Comparison of ENCODE assay signal across 9 mouse cellular contexts in genomic region chr12:108953838-108954237, GRCm38 (mm10). TPM values are rescaled to one million over a fixed set of nuclear protein-coding genes. Genes with fewer than 3 reads are reported as not detected.
DNase-seq lines count a peak whose midpoint lies in the region; ATAC-seq and TF ChIP-seq lines count a peak whose summit lies in the region.
"Had no signal": no experiment of that assay in that cellular context is flagged by ENCODE, and none has a peak within 500 bp of the region (broad histone marks: within the 10 kb centered on the region; RNA-seq: fewer than 3 reads in every experiment).

No protein-coding gene starts in this region.

- no peak overlapping the region for H3K27ac ChIP-seq in forebrain, postnatal 0 days (ENCODE audit: low read depth, low read length)
- H3K27ac ChIP-seq: limb, embryonic 15.5 days had no signal

- H3K9me3 ChIP-seq in forebrain, postnatal 0 days (ENCODE audit: low read length) = no peaks in the 10 kb centered on the region
- H3K9me3 ChIP-seq: limb, embryonic 15.5 days had no signal

- no peak overlapping the region for H3K4me3 ChIP-seq in lung, adult 2 months (replicated peaks; ENCODE audit: extremely low read depth, low read depth, low read length)
- H3K4me3 ChIP-seq in forebrain, postnatal 0 days (ENCODE audit: low read depth, low read length) = no peak overlapping the region
- H3K4me3 ChIP-seq: limb, embryonic 15.5 days had no signal

- no peak overlapping the region for H3K4me2 ChIP-seq in forebrain, postnatal 0 days (ENCODE audit: low read depth)
- H3K4me2 ChIP-seq: limb, embryonic 15.5 days had no signal

- no peaks in the 10 kb centered on the region for H3K4me1 ChIP-seq in lung, adult 2 months (ENCODE audit: control insufficient read depth, insufficient read depth, low read length)
- peaks cover 5% of the 10 kb centered on the region; the same call in 1 of the 2 replicates for H3K4me1 ChIP-seq in forebrain, postnatal 0 days (ENCODE audit: insufficient read depth)

- peak; percentile 26 for DNase-seq in adrenal gland, adult 2 months
- DNase-seq in adrenal gland, postnatal 4 days (ENCODE audit: low spot score in 2 of 2) = no peak
- DNase-seq in lung, adult 2 months = no peak
- no peak for DNase-seq in lung, postnatal 14 days
- DNase-seq in forebrain, postnatal 0 days = peak; percentile 57
- DNase-seq in kidney, postnatal 4 days = peak; percentile 51 to 68
- peak; percentile 12 for DNase-seq in skeletal muscle tissue, adult 2 months (ENCODE audit: low read depth, low spot score)
- no peak for DNase-seq in spleen, postnatal 4 days (ENCODE audit: low spot score in 2 of 2)

- WGBS in lung, adult 2 months = 48% methylated on average over 6 of the region's 6 CpGs
- WGBS in forebrain, postnatal 0 days = 10% methylated on average over 6 of the region's 6 CpGs

- no peak for TF ChIP-seq POLR2A in lung, adult 2 months (IDR thresholded peaks at IDR 0.05; ENCODE audit: borderline replicate concordance, extremely low read depth, low read depth, low read length)

- H3K9ac ChIP-seq in forebrain, postnatal 0 days = no peak overlapping the region
- H3K9ac ChIP-seq: limb, embryonic 15.5 days had no signal

- no peaks in the 10 kb centered on the region for H3K27me3 ChIP-seq in forebrain, postnatal 0 days (ENCODE audit: insufficient read depth, low read length)

- no peaks in the 10 kb centered on the region for H3K36me3 ChIP-seq in forebrain, postnatal 0 days (ENCODE audit: insufficient read depth)
- H3K36me3 ChIP-seq: limb, embryonic 15.5 days had no signal

- ATAC-seq in forebrain, postnatal 0 days = peak; percentile 67

- TF ChIP-seq CTCF in lung, adult 2 months (IDR thresholded peaks at IDR 0.05; ENCODE audit: insufficient read depth, low read length) = 0 out of 2 replicates have a peak, but pooled peaks have one; percentile 7
- TF ChIP-seq CTCF in forebrain, postnatal 0 days (IDR thresholded peaks at IDR 0.05; ENCODE audit: low read depth) = peak; percentile 62

RNA-seq across cellular contexts. Expression of gene Wars, which starts 59.9 kb away (rescaled TPM):
- 10 to 100 TPM; 53.2 to 66.3 TPM for total RNA-seq in adrenal gland, adult 2 months (2021)
- 56.3 and 61.5 TPM in 2 replicates for polyA plus RNA-seq in adrenal gland, adult 2 months (2012; rRNA removed)
- 10 to 100 TPM; 54.9 to 59.9 TPM for total RNA-seq in adrenal gland, postnatal 4 days (2021)
- 119 and 127 TPM in 2 replicates for polyA plus RNA-seq in lung, adult 2 months (2012; rRNA removed)
- total RNA-seq in forebrain, postnatal 0 days (2014; rRNA removed) = 91.6 and 92.5 TPM in 2 replicates
- polyA plus RNA-seq in forebrain, postnatal 0 days (2015; fragmentation: Nextera tagmentation; extraction: Ambion mirVana) = 99.8 and 108 TPM in 2 replicates

Comparison
In these comparisons a context has a peak if more than half of its experiments do, and no peak if none do; other contexts are left out.
1. DNase-seq: peak in adrenal gland, adult 2 months (single experiment), forebrain, postnatal 0 days (single experiment), kidney, postnatal 4 days (2 of 2) and skeletal muscle tissue, adult 2 months (single experiment); none in adrenal gland, postnatal 4 days (0 of 2), lung, adult 2 months (single experiment), lung, postnatal 14 days (single experiment) and spleen, postnatal 4 days (0 of 2).